Mouse (Mus musculus): ENCODE data around the gene 4933425L06Rik. TPM values are rescaled to one million over a fixed set of nuclear protein-coding genes. Genes with fewer than 3 reads are reported as not detected.

The 4933425L06Rik gene
- polyA plus RNA-seq (2012; ENCODE audit: insufficient read depth, insufficient read length, low replicate concordance, missing spikeins): not detected in 2 replicates

GRCm38 (mm10) chr13:105081862-105082261 lies at the start of gene 4933425L06Rik:
4933425L06Rik (plus strand) TSS chr13:105082122.
- no peak for TF ChIP-seq CTCF (IDR thresholded peaks at IDR 0.05; ENCODE audit: insufficient read depth, low read depth, low read length)
- TF ChIP-seq POLR2A (IDR thresholded peaks at IDR 0.05; ENCODE audit: insufficient read depth, low read depth, low read length): no peak
- 94% methylated on average over 10 of the region's 10 CpGs for WGBS
- H3K4me1 ChIP-seq (ENCODE audit: control insufficient read depth, insufficient read depth, low read length): no peaks in the 10 kb centered on the region

GRCm38 (mm10) chr13:105037816-105038215 lies 44.1 kb upstream of the 4933425L06Rik start:
- 49% methylated on average over 12 of the region's 12 CpGs for WGBS
- Histone ChIP-seq H3K4me1 (ENCODE audit: control insufficient read depth, insufficient read depth, low read length) (peaks cover 7% of the 10 kb centered on the region), H3K4me3 (ENCODE audit: insufficient read depth, low read depth, low read length) (no peak overlapping the region), H3K27ac (ENCODE audit: insufficient read depth, low read depth, low read length) (0 out of 2 replicates have a peak overlapping the region, but pooled peaks have one; percentile 12)
- TF ChIP-seq POLR2A (IDR thresholded peaks at IDR 0.05; ENCODE audit: insufficient read depth, low read depth, low read length) (no peak), CTCF (IDR thresholded peaks at IDR 0.05; ENCODE audit: insufficient read depth, low read depth, low read length) (no peak)

More at GRCm38 (mm10) chr13:105081862-105082261, at the start of gene 4933425L06Rik:
- H3K27ac ChIP-seq (ENCODE audit: insufficient read depth, low read depth, low read length): no peak within 1 kb of the TSS
- no peak within 1 kb of the TSS for H3K4me3 ChIP-seq (ENCODE audit: insufficient read depth, low read depth, low read length)

GRCm38 (mm10) chr13:105038334-105038733 lies 43.6 kb upstream of the 4933425L06Rik start:
- 71% methylated on average over 5 of the region's 5 CpGs for WGBS
- no peak for TF ChIP-seq POLR2A (IDR thresholded peaks at IDR 0.05; ENCODE audit: insufficient read depth, low read depth, low read length)
- TF ChIP-seq CTCF (IDR thresholded peaks at IDR 0.05; ENCODE audit: insufficient read depth, low read depth, low read length): no peak
- H3K27ac ChIP-seq (ENCODE audit: insufficient read depth, low read depth, low read length): no peak overlapping the region
- peaks cover 7% of the 10 kb centered on the region for H3K4me1 ChIP-seq (ENCODE audit: control insufficient read depth, insufficient read depth, low read length)
- no peak overlapping the region for H3K4me3 ChIP-seq (ENCODE audit: insufficient read depth, low read depth, low read length)

GRCm38 (mm10) chr13:105043882-105044281 lies 38.0 kb upstream of the 4933425L06Rik start:
- TF ChIP-seq CTCF (IDR thresholded peaks at IDR 0.05; ENCODE audit: insufficient read depth, low read depth, low read length) (no peak), POLR2A (IDR thresholded peaks at IDR 0.05; ENCODE audit: insufficient read depth, low read depth, low read length) (no peak)
- Histone ChIP-seq H3K4me3 (ENCODE audit: insufficient read depth, low read depth, low read length) (no peak overlapping the region), H3K4me1 (ENCODE audit: control insufficient read depth, insufficient read depth, low read length) (peaks cover 3% of the 10 kb centered on the region; the same call in 1 of the 2 replicates), H3K27ac (ENCODE audit: insufficient read depth, low read depth, low read length) (no peak overlapping the region)
- WGBS: 45% methylated on average over 3 of the region's 3 CpGs

GRCm38 (mm10) chr13:105047377-105047776 lies 34.5 kb upstream of the 4933425L06Rik start:
- TF ChIP-seq POLR2A (IDR thresholded peaks at IDR 0.05; ENCODE audit: insufficient read depth, low read depth, low read length): no peak
- TF ChIP-seq CTCF (IDR thresholded peaks at IDR 0.05; ENCODE audit: insufficient read depth, low read depth, low read length): no peak
- Histone ChIP-seq H3K4me1 (ENCODE audit: control insufficient read depth, insufficient read depth, low read length) (peaks cover 3% of the 10 kb centered on the region; the same call in 1 of the 2 replicates), H3K4me3 (ENCODE audit: insufficient read depth, low read depth, low read length) (no peak overlapping the region), H3K27ac (ENCODE audit: insufficient read depth, low read depth, low read length) (no peak overlapping the region)
- 68% methylated on average over 9 of the region's 9 CpGs for WGBS

GRCm38 (mm10) chr13:105048662-105049061 lies 33.3 kb upstream of the 4933425L06Rik start:
- H3K4me3 ChIP-seq (ENCODE audit: insufficient read depth, low read depth, low read length): no peak overlapping the region
- H3K27ac ChIP-seq (ENCODE audit: insufficient read depth, low read depth, low read length): no peak overlapping the region

GRCm38 (mm10) chr13:105051432-105051831 lies 30.5 kb upstream of the 4933425L06Rik start:
- no peak overlapping the region for H3K27ac ChIP-seq (ENCODE audit: insufficient read depth, low read depth, low read length)
- peaks cover 3% of the 10 kb centered on the region; the same call in 1 of the 2 replicates for H3K4me1 ChIP-seq (ENCODE audit: control insufficient read depth, insufficient read depth, low read length)
- no peak overlapping the region for H3K4me3 ChIP-seq (ENCODE audit: insufficient read depth, low read depth, low read length)
- WGBS: 31% methylated on average over 6 of the region's 6 CpGs
- TF ChIP-seq POLR2A (IDR thresholded peaks at IDR 0.05; ENCODE audit: insufficient read depth, low read depth, low read length) (no peak), CTCF (IDR thresholded peaks at IDR 0.05; ENCODE audit: insufficient read depth, low read depth, low read length) (no peak)

More at GRCm38 (mm10) chr13:105048662-105049061, 33.3 kb upstream of the 4933425L06Rik start:
- H3K4me1 ChIP-seq (ENCODE audit: control insufficient read depth, insufficient read depth, low read length): peaks cover 3% of the 10 kb centered on the region; the same call in 1 of the 2 replicates
- TF ChIP-seq POLR2A (IDR thresholded peaks at IDR 0.05; ENCODE audit: insufficient read depth, low read depth, low read length) (no peak), CTCF (IDR thresholded peaks at IDR 0.05; ENCODE audit: insufficient read depth, low read depth, low read length) (no peak)
- WGBS: 76% methylated on average over 8 of the region's 8 CpGs

- peak overlapping the region; percentile 79 for H3K27ac ChIP-seq (ENCODE audit: insufficient read depth, low read depth, low read length)
- TF ChIP-seq CTCF (IDR thresholded peaks at IDR 0.05; ENCODE audit: insufficient read depth, low read depth, low read length) (no peak), POLR2A (IDR thresholded peaks at IDR 0.05; ENCODE audit: insufficient read depth, low read depth, low read length) (no peak)
- WGBS: under 1% methylated on average over 12 of the region's 12 CpGs
- H3K4me1 ChIP-seq (ENCODE audit: control insufficient read depth, insufficient read depth, low read length): no peaks in the 10 kb centered on the region
- peak overlapping the region; percentile 65 for H3K4me3 ChIP-seq (ENCODE audit: insufficient read depth, low read depth, low read length)
Measured at GRCm38 (mm10) chr13:105053618-105054017, 28.3 kb upstream of the 4933425L06Rik start.

GRCm38 (mm10) chr13:105054181-105054940 lies 27.6 kb upstream of the 4933425L06Rik start, which contains the start of gene Rgs7bp:
Rgs7bp (minus strand) TSS chr13:105054930.
- no peaks in the 10 kb centered on the region for H3K4me1 ChIP-seq (ENCODE audit: control insufficient read depth, insufficient read depth, low read length)
- TF ChIP-seq POLR2A (IDR thresholded peaks at IDR 0.05; ENCODE audit: insufficient read depth, low read depth, low read length): peak; percentile 49; the same call in 1 of the 2 replicates
- no peak for TF ChIP-seq CTCF (IDR thresholded peaks at IDR 0.05; ENCODE audit: insufficient read depth, low read depth, low read length)
- WGBS: under 1% methylated on average over 75 of the region's 75 CpGs

More at GRCm38 (mm10) chr13:105054181-105054940, 27.6 kb upstream of the 4933425L06Rik start, which contains the start of gene Rgs7bp:
- H3K27ac ChIP-seq (ENCODE audit: insufficient read depth, low read depth, low read length): peak within 1 kb of the TSS; percentile 79
- H3K4me3 ChIP-seq (ENCODE audit: insufficient read depth, low read depth, low read length): peak within 1 kb of the TSS; percentile 65
